Mouse (Mus musculus): ENCODE measurements around the gene Rad9a. TPM values are rescaled to one million over a fixed set of nuclear protein-coding genes. Genes with fewer than 3 reads are reported as not detected.

Rad9a gene
- total RNA-seq, 2 experiments from 2014 or later = 2.6 to 2.8 TPM

DNA sequence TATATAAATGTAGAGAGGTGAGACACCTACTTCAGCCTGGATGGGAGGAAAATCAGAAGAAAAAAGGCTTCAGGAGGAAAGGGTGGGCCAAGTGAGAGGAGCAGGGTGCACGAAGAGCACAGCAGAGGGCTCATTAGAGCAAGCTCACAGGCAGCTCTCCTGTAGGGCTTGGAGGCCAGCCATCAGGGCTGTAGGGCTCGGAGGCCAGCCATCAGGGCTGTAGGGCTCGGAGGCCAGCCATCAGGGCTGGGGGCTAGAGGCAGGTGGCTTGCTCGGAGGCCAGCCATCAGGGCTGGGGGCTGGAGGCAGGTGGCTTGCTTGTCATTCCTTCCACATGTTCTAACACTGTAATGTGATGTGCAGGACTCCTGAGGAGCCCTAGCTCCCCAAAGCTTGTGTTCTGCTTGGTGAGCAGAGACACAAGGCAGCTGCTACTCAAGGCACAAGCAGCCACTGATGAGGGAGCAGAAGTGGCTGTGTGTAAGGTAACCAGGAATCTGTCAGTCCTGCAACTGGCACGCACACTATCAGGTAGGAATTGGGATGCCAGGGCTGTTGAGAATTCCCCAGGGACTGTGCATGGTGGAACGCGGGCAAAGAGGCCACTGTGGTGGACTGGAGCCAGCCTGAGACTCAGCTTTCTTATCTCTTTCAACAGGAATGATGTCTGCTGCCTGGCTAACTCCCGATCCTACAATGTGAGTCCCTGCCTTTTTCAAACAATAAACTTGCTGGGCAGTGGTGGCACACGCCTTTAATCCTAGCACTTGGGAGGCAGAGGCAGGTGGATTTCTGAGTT lies 34.6 kb downstream of the Rad9a start:
- no peak for DNase-seq (ENCODE audit: low spot score)

GRCm38 (mm10) chr19:4164721-4165120 lies 36.7 kb downstream of the Rad9a start:
- DNase-seq (ENCODE audit: low spot score) = no peak

- no peak for DNase-seq (ENCODE audit: low spot score)
Observed at GRCm38 (mm10) chr19:4164100-4164499, 37.4 kb downstream of the Rad9a start.

DNA sequence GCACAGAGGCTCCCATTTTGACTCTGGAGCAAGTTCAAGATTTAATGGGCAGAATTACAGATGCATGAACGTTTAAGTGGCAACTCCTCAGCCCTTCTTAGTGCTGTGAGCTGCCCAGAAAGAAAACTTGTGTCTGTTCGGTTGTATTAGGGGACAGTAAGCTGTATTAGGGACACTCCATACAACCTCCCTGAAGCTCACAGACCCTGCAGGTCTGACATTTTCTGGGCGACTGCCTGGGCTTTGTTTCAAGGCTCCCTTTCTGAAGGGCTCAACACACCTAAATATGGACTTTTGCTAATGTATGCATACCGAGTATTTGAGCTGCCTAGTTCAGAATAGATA lies 37.9 kb downstream of the Rad9a start:
- no peak for DNase-seq (ENCODE audit: low spot score)

DNA sequence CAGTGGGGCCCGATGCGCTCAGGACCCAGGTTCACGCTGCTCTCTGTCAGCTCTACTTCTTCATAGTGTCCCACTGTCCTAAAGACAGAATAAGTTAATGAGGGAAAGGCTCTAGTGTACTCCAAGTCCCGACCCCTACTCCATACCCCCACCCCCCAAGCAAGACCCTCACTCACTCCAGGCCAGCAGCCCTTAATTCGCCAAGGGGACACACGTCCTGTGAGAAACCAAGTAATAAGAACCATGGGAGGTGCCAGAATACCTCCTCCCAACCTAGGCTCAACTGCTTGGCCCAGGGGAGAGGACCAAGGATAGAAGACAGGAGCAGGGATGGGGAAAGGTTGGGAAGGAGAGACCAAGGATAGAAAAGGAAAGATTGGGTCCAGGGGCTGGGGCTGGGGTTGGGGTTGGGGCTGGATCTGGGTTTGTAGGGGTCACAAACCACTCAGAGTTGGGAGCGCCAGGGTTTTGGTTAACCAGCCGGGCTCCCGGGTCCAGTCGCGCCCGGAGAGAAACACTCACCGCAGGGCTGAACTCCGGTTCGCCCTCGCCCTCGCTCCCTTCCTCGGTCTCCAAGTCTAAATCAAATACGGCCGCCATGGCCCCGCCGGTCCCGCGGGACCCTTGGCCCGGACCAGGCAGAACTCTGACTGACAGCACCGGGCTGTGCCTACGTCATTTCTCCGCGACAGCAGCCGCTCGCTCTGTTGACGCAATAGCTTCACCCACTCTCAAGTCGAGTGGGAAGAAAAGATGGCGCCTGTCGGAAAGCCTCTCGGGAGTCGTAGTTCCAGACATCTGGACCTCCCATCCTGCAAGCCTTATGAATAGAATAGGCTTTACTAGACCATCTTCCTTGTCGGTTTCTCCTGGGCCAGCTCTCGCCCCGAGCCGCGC lies 38.6 kb downstream of the Rad9a start, which contains the start of gene Rps6kb2:
Rps6kb2 (minus strand) TSS at position 709 of the 897 bp plus-strand sequence.
- DNase-seq (ENCODE audit: low spot score) = peak; percentile 98

- no peak for DNase-seq (ENCODE audit: low spot score)
Observed at GRCm38 (mm10) chr19:4159049-4159448, 42.4 kb downstream of the Rad9a start.

GRCm38 (mm10) chr19:4156771-4157170 lies 44.7 kb downstream of the Rad9a start:
- no peak for DNase-seq (ENCODE audit: low spot score)

GRCm38 (mm10) chr19:4156073-4156579 lies 45.3 kb downstream of the Rad9a start:
- no peak for DNase-seq (ENCODE audit: low spot score)

DNA sequence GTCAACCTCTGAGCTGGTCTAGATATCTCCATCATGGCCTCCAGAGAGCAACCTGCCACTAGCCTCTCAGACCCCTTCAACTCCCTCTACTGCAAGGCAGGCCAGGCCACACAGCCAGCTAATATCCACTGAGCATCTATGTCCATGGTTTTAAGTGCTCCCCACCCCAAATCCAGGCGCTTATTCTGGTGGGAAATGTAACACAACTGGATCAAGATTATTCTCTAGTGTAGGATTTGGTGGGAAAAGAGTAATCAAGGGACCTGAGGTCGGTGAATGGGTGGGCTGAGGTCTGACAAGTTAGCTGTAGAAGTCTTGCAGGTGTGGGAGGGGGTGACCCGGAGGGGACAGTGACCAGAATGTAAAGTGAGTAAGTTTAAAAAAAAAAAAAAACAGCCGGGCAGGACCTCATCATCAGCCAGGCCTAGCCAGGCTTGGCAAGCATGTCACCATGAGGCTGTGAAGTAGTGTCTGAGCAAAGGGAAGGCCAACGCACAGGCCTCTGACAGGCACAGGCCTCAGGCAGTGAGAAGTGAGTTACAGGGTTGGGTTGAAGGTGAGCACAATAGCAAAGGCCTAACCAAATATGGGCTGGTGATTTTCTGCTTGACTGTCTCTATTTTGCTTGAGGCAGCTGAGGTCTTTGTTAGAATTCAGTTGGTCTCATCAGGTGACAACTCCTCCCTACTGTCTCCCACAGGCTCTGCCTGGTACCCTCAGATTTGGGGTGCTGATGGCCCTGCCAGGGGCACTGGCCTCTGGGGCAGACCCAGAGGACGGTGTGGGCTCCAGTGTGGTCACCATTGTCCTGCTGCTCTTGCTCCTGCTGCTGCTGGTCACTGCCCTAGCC lies 46.0 kb downstream of the Rad9a start:
- no peak for DNase-seq (ENCODE audit: low spot score)

- no peak for DNase-seq (ENCODE audit: low spot score)
Observed at GRCm38 (mm10) chr19:4154437-4155222, 46.8 kb downstream of the Rad9a start.

DNA sequence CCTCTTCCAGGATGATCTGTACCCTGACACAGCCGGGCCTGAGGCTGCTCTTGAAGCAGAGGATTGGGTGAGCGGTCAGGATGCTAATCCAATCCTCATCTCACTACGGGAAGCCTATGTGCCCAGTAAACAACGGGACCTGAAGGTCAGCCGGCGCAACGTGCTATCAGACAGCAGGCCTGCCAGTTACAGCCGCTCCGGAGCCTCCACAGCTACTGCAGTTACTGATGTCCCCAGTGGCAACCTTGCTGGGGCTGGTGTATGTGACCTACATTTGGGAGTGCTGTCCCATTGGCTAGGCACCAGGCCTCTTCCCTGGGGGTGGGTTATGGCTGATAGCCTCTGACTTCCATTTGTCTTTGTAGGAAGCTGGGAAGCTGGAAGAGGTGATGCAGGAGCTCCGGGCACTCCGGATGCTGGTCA lies 48.2 kb downstream of the Rad9a start, which contains the start of gene Ptprcap:
Ptprcap (plus strand) TSS at position 373 of the 423 bp plus-strand sequence.
- no peak for DNase-seq (ENCODE audit: low spot score)

DNA sequence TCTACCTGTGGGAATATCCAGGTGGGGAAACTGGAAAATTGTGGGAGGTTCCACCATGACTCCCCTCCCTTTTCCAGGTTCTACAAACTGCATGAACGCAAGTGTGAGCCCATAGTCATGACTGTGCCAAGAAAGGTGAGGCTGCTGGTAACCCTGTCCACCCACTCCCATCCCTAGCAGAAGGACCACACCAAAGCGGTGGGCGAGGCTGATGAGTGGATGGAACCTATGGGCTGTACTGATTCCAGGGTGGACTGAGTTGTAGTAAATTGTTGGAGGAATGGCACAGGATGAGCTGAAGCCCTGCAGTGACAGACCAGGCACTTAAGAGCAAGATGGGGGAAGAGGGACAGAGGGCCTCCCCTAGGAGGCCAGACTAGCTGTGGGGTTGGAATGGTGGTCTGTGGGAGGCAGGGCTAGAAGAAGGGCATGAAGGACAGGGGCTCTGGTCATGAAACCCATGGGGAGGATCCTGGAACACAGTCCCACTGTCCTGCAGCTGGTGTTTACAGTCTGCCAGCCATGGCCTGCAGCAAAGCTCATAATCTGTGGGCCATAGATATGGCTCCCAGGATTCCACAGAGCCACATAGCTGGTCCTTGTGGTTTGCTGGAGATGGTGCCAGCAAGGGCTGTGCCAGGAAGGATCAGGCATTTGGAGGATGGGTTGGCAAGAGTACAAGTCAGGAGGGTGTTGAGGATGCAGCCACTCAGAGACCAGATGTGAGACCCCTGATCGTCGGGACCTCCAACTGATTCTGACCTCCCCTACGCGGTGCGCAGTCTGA lies 48.8 kb downstream of the Rad9a start:
- DNase-seq (ENCODE audit: low spot score) = no peak

DNA sequence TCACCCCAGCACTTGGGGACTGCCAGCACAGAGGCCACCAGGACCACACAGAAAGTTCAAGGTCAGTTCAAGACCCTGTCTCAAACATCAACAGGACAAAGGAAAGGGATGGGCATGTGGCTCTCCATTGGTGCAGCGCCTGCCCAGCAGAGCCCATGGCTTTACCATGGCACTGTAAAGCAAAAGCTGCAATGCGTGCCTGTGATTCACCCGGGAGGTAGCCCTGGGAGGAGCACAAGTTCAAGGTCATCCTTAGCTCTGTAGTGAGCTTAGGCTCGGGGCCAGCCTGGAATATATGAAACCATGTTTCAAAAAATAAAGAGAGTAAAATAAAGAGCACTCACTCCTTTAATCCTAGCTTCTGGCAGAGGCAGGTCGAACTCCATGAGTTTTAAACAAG lies 49.6 kb downstream of the Rad9a start:
- no peak for DNase-seq (ENCODE audit: low spot score)

GRCm38 (mm10) chr19:4151488-4151860 lies 50.0 kb downstream of the Rad9a start:
- DNase-seq (ENCODE audit: low spot score) = no peak

- no peak for DNase-seq (ENCODE audit: low spot score)
Observed at GRCm38 (mm10) chr19:4150567-4151487, 50.6 kb downstream of the Rad9a start.

- DNase-seq (ENCODE audit: low spot score) = no peak
Observed at GRCm38 (mm10) chr19:4149764-4150461, 51.5 kb downstream of the Rad9a start.

DNA sequence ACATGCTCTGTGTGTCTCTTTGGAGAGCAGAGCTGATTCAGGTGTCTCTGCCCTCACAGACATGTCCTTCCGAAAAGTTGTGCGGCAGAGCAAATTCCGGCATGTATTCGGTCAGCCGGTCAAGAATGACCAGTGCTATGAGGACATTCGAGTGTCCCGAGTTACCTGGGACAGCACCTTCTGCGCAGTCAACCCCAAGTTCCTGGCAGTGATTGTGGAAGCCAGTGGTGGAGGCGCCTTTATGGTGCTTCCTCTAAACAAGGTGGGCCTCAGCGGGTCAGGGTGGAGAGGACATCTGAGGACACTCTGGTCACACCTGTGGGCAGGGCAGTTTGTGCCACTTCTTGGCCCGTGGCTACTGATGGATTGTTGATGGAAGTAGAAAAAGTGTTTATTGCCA lies 52.2 kb downstream of the Rad9a start:
- DNase-seq (ENCODE audit: low spot score) = no peak

GRCm38 (mm10) chr19:4148819-4149218 lies 52.6 kb downstream of the Rad9a start:
- DNase-seq (ENCODE audit: low spot score) = no peak
